Mouse (Mus musculus) liver, postnatal 0 days (tissue): ENCODE results near the gene Ipmk. TPM values are rescaled to one million over a fixed set of nuclear protein-coding genes. Genes with fewer than 3 reads are reported as not detected.

Experiments used
- ATAC-seq: fragments of 200-750 bp; cut with Nextera tagmentation; 2 replicates; pipeline ENCODE4 v1.8.0; 2017; ENCODE audit warnings: mild to moderate bottlenecking, moderate library complexity
- DNase-seq: peaks from one replicate; pipeline ENCODE4 v3.0.0-alpha.2; 2016
- H3K27ac ChIP-seq: fragments of 300-500 bp; sonication (generic); 2 replicates; pipeline ENCODE4 v1.5.1; 2014; ENCODE audit warnings: antibody characterized with exemption, moderate library complexity, mild to moderate bottlenecking, low read depth
- H3K27me3 ChIP-seq: fragments of 300-500 bp; sonication (generic); 2 replicates; pipeline ENCODE4 v1.6.1; 2014; ENCODE audit warnings: low read length, control low read depth, mixed read lengths; ENCODE audit not compliant: insufficient read depth
- H3K36me3 ChIP-seq: fragments of 300-500 bp; sonication (generic); replicated peaks from 2 replicates; pipeline ENCODE4 v1.6.1; 2014; ENCODE audit warnings: mild to moderate bottlenecking, control low read depth, low read length, moderate library complexity, mixed read lengths; ENCODE audit not compliant: insufficient read depth
- H3K4me1 ChIP-seq: fragments of 300-500 bp; sonication (generic); 2 replicates; pipeline ENCODE4 v1.6.1; 2014; ENCODE audit warnings: antibody characterized with exemption, mild to moderate bottlenecking, control low read depth; ENCODE audit not compliant: insufficient read depth
- H3K4me2 ChIP-seq: fragments of 300-500 bp; sonication (generic); 2 replicates; pipeline ENCODE4 v1.6.1; 2014; ENCODE audit warnings: low read depth, mild to moderate bottlenecking, low read length, moderate library complexity, mixed read lengths
- H3K4me3 ChIP-seq: fragments of 300-500 bp; sonication (generic); 2 replicates; pipeline ENCODE4 v1.5.1; 2014; ENCODE audit warnings: low read depth, low read length
- H3K9ac ChIP-seq: fragments of 300-500 bp; sonication (generic); replicated peaks from 2 replicates; pipeline ENCODE4 v1.6.1; 2014; ENCODE audit warnings: mild to moderate bottlenecking, moderate library complexity
- H3K9me3 ChIP-seq: fragments of 300-500 bp; sonication (generic); 2 replicates; pipeline ENCODE4 v1.6.1; 2016; ENCODE audit warnings: mild to moderate bottlenecking, control low read depth, low read length, mixed read lengths
- CTCF ChIP-seq: sonication (generic); IDR thresholded peaks from 2 replicates; pipeline ENCODE4 v1.5.1; 2016; ENCODE audit warnings: antibody characterized with exemption, low read depth
- EP300 ChIP-seq: IDR thresholded peaks from 2 replicates; pipeline ENCODE4 v1.6.1; 2016; ENCODE audit warnings: antibody characterized with exemption, low read depth, mild to moderate bottlenecking
- WGBS: fragments of 180-500 bp; shearing (Covaris S2); extraction: QIAGEN DNeasy Blood & Tissue Kit; methylation state at CpG from one replicate; pipeline ENCODE4 v1.1.7; 2014; ENCODE audit not compliant: insufficient replicate concordance; 5-methylcytosine and 5-hydroxymethylcytosine counted together
- polyA plus RNA-seq: library from polyadenylated mRNA; unstranded; fragments of >200 nt; fragmentation: Nextera tagmentation; extraction: Ambion mirVana; gene quantifications from 2 replicates; pipeline ENCODE4 v1.2.1, GENCODE M21; 2015

Ipmk gene
- polyA plus RNA-seq: 9.4 and 10.9 TPM in 2 replicates

- under 1% methylated on average over 39 of the region's 49 CpGs for WGBS
- no peaks in the 10 kb centered on the region for H3K9me3 ChIP-seq
- peaks cover 31% of the 10 kb centered on the region for H3K4me1 ChIP-seq
- TF ChIP-seq EP300: no peak
- peak within 1 kb of the TSS; percentile 84 for H3K27ac ChIP-seq
- ATAC-seq: peak; percentile 87
- peak within 1 kb of the TSS; percentile 84 for H3K4me2 ChIP-seq
- no peaks in the 10 kb centered on the region for H3K27me3 ChIP-seq
- H3K36me3 ChIP-seq: peaks cover 7% of the 10 kb centered on the region
- peak within 1 kb of the TSS; percentile 86 for H3K9ac ChIP-seq
- H3K4me3 ChIP-seq: peak within 1 kb of the TSS; percentile 77
- DNase-seq: peak; percentile 99
Measured at GRCm38 (mm10) chr10:71347509-71347949, at the start of gene Ipmk. Ipmk (plus strand) TSS chr10:71347763.

DNA sequence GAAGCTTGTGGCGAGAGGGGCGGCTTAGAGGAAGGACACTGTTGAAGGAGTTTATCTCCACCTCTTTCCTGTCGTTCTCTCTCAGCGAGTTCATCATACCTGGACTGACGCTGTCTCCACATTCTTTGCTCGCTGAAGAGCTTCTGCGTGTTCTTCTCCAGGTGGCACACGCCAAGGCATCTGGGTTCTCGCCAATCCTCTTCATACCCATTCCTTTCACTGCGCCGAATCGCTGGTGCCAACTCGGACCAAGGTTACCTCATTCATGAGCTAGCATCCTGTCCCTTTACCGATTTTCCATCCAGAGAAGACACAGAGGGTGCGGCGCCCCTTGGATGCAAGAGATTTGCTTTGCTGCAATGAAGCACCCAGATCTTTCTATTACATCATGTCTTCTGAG is 47.4 kb upstream of the Ipmk start:
- H3K36me3 ChIP-seq: no peaks in the 10 kb centered on the region
- H3K9ac ChIP-seq: no peak overlapping the region
- TF ChIP-seq EP300: no peak
- TF ChIP-seq CTCF: no peak
- no peak overlapping the region for H3K27ac ChIP-seq
- H3K4me2 ChIP-seq: no peak overlapping the region
- ATAC-seq: no peak
- DNase-seq: no peak
- 57% methylated on average over 16 of the region's 16 CpGs for WGBS
- no peaks in the 10 kb centered on the region for H3K9me3 ChIP-seq
- no peak overlapping the region for H3K4me3 ChIP-seq
- H3K27me3 ChIP-seq: no peaks in the 10 kb centered on the region
- H3K4me1 ChIP-seq: no peaks in the 10 kb centered on the region

GRCm38 (mm10) chr10:71302490-71302889 is 45.1 kb upstream of the Ipmk start:
- Histone ChIP-seq H3K4me1 (peaks cover 3% of the 10 kb centered on the region; the same call in 1 of the 2 replicates), H3K9me3 (no peaks in the 10 kb centered on the region), H3K4me3 (no peak overlapping the region), H3K9ac (no peak overlapping the region), H3K27me3 (no peaks in the 10 kb centered on the region), H3K36me3 (no peaks in the 10 kb centered on the region), H3K27ac (no peak overlapping the region), H3K4me2 (no peak overlapping the region)
- WGBS: 15% methylated on average over 5 of the region's 5 CpGs
- TF ChIP-seq EP300 (no peak), CTCF (peak; percentile 63)
- DNase-seq: no peak
- ATAC-seq: no peak

DNA sequence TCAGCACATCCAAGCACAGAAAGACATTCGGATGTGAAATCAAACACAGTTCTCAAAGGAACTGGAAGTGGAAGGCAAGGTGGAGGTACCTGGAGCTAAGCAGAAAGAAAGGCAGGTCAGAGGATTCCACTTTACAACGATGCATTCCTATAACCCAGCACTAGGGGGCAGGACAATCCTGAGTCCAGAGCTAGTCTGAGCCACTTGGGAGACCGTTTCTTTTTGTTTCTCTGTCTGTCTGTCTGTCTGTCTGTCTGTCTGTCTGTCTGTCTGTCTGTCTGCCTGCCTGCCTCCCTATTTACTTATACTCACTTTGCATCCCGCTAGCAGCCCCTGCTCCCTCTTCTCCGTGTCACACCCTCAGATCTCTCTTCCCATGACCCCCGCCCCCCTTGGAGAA is 41.4 kb upstream of the Ipmk start:
- Histone ChIP-seq H3K4me2 (peak overlapping the region; percentile 61), H3K9me3 (no peaks in the 10 kb centered on the region), H3K27ac (no peak overlapping the region), H3K4me1 (peaks cover 3% of the 10 kb centered on the region; the same call in 1 of the 2 replicates), H3K27me3 (no peaks in the 10 kb centered on the region), H3K36me3 (no peaks in the 10 kb centered on the region), H3K9ac (no peak overlapping the region), H3K4me3 (no peak overlapping the region)
- DNase-seq (peak; percentile 54), ATAC-seq (no peak)
- TF ChIP-seq EP300 (no peak), CTCF (peak; percentile 74)
- 18% methylated on average over 6 of the region's 6 CpGs for WGBS

- H3K4me3 ChIP-seq: no peak overlapping the region
- no peak overlapping the region for H3K9ac ChIP-seq
- H3K27ac ChIP-seq: no peak overlapping the region
- peak overlapping the region; percentile 61; the same call in 1 of the 2 replicates for H3K4me2 ChIP-seq
- no peak for ATAC-seq
- TF ChIP-seq CTCF (no peak), EP300 (no peak)
- H3K27me3 ChIP-seq: no peaks in the 10 kb centered on the region
- H3K4me1 ChIP-seq: peaks cover 3% of the 10 kb centered on the region; the same call in 1 of the 2 replicates
- DNase-seq: no peak
- WGBS: 53% methylated on average over 6 of the region's 6 CpGs
- H3K36me3 ChIP-seq: no peaks in the 10 kb centered on the region
- H3K9me3 ChIP-seq: no peaks in the 10 kb centered on the region
Measured at GRCm38 (mm10) chr10:71306759-71307158, 40.8 kb upstream of the Ipmk start.

DNA sequence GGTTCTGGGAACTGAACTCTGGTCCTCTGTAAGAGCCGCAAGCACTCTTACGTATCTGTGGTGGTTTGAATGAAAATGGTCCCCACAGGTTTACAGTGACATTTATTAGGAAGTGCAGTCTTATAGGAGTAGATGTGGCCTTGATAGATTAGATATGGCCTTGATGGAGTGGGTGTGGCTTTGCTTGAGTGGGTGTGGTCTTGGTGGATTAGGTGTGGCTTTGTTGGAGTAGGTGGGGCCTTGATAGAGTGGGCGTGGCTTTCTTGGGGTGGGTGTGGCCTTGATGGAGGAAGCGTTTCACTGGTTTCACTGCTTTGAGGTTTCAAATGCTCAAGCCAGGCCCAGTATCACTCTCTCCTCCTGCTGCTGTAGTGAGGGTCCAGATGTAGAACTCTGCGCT is 39.4 kb upstream of the Ipmk start:
- H3K9ac ChIP-seq: no peak overlapping the region
- WGBS: 88% methylated on average over 5 of the region's 5 CpGs
- DNase-seq (no peak), ATAC-seq (no peak)
- H3K27ac ChIP-seq: no peak overlapping the region
- TF ChIP-seq EP300: no peak
- TF ChIP-seq CTCF: no peak
- H3K9me3 ChIP-seq: no peaks in the 10 kb centered on the region
- no peak overlapping the region for H3K4me3 ChIP-seq
- no peaks in the 10 kb centered on the region for H3K27me3 ChIP-seq
- H3K36me3 ChIP-seq: no peaks in the 10 kb centered on the region
- peaks cover 3% of the 10 kb centered on the region; the same call in 1 of the 2 replicates for H3K4me1 ChIP-seq
- H3K4me2 ChIP-seq: no peak overlapping the region

GRCm38 (mm10) chr10:71310288-71310687 is 37.3 kb upstream of the Ipmk start:
- H3K4me2 ChIP-seq: no peak overlapping the region
- peaks cover 3% of the 10 kb centered on the region; the same call in 1 of the 2 replicates for H3K4me1 ChIP-seq
- H3K27me3 ChIP-seq: no peaks in the 10 kb centered on the region
- TF ChIP-seq EP300: no peak
- no peak for TF ChIP-seq CTCF
- no peak overlapping the region for H3K4me3 ChIP-seq
- ATAC-seq (no peak), DNase-seq (no peak)
- no peaks in the 10 kb centered on the region for H3K9me3 ChIP-seq
- no peaks in the 10 kb centered on the region for H3K36me3 ChIP-seq
- no peak overlapping the region for H3K27ac ChIP-seq
- H3K9ac ChIP-seq: no peak overlapping the region
- 65% methylated on average over 3 of the region's 3 CpGs for WGBS
